Mouse (Mus musculus): ENCODE results near the gene Hist1h2ae.

- TF ChIP-seq POLR2A (IDR thresholded peaks at IDR 0.05; ENCODE audit: insufficient read depth, low read length) (no peak), CTCF (IDR thresholded peaks at IDR 0.05; ENCODE audit: low read depth, low read length) (no peak)
Observed at GRCm38 (mm10) chr13:23521703-23522102, 49.3 kb downstream of the Hist1h2ae start.

All from ES-Bruce4 (cell line).